Mouse (Mus musculus): Measurements from ENCODE around the gene Htra3. TPM values are rescaled to one million over a fixed set of nuclear protein-coding genes. Genes with fewer than 3 reads are reported as not detected.

The Htra3 gene
- polyA plus RNA-seq, 1 experiment from 2014 or later: 53.5 TPM

GRCm38 (mm10) chr5:35652319-35652718, 27.3 kb downstream of the Htra3 start:
- H3K4me3 ChIP-seq (ENCODE audit: low read length): no peak overlapping the region
- no peaks in the 10 kb centered on the region for H3K27me3 ChIP-seq (replicated peaks; ENCODE audit: control insufficient read depth, insufficient read depth, low read length)
- no peak overlapping the region for H3K9ac ChIP-seq (ENCODE audit: low read depth, low read length)
- no peak for ATAC-seq
- H3K9me3 ChIP-seq (ENCODE audit: control insufficient read depth, low read length): no peaks in the 10 kb centered on the region
- H3K4me2 ChIP-seq (ENCODE audit: low read depth, low read length): no peak overlapping the region
- H3K4me1 ChIP-seq (ENCODE audit: control insufficient read depth, insufficient read depth, low read length): peaks cover 6% of the 10 kb centered on the region; the same call in 1 of the 2 replicates
- 86% methylated on average over 3 of the region's 3 CpGs for WGBS
- H3K36me3 ChIP-seq (ENCODE audit: control insufficient read depth, insufficient read depth, low read length): no peaks in the 10 kb centered on the region
- no peak overlapping the region for H3K27ac ChIP-seq (ENCODE audit: low read length)

- WGBS: 51% methylated on average over 2 of the region's 2 CpGs
- Histone ChIP-seq H3K9ac (ENCODE audit: low read depth, low read length) (no peak overlapping the region), H3K4me2 (ENCODE audit: low read depth, low read length) (no peak overlapping the region), H3K9me3 (ENCODE audit: control insufficient read depth, low read length) (no peaks in the 10 kb centered on the region), H3K27me3 (replicated peaks; ENCODE audit: control insufficient read depth, insufficient read depth, low read length) (no peaks in the 10 kb centered on the region), H3K4me3 (ENCODE audit: low read length) (no peak overlapping the region), H3K36me3 (ENCODE audit: control insufficient read depth, insufficient read depth, low read length) (no peaks in the 10 kb centered on the region), H3K27ac (ENCODE audit: low read length) (peak overlapping the region; percentile 80; the same call in 1 of the 2 replicates), H3K4me1 (ENCODE audit: control insufficient read depth, insufficient read depth, low read length) (peaks cover 23% of the 10 kb centered on the region)
- no peak for ATAC-seq
Observed at GRCm38 (mm10) chr5:35648230-35648629, 31.4 kb downstream of the Htra3 start.

GRCm38 (mm10) chr5:35647562-35647961, 32.0 kb downstream of the Htra3 start:
- Histone ChIP-seq H3K4me3 (ENCODE audit: low read length) (no peak overlapping the region), H3K4me1 (ENCODE audit: control insufficient read depth, insufficient read depth, low read length) (peaks cover 26% of the 10 kb centered on the region), H3K9me3 (ENCODE audit: control insufficient read depth, low read length) (no peaks in the 10 kb centered on the region), H3K4me2 (ENCODE audit: low read depth, low read length) (no peak overlapping the region), H3K27ac (ENCODE audit: low read length) (peak overlapping the region; percentile 80), H3K9ac (ENCODE audit: low read depth, low read length) (no peak overlapping the region; the same call in 1 of the 2 replicates), H3K36me3 (ENCODE audit: control insufficient read depth, insufficient read depth, low read length) (no peaks in the 10 kb centered on the region), H3K27me3 (replicated peaks; ENCODE audit: control insufficient read depth, insufficient read depth, low read length) (no peaks in the 10 kb centered on the region)
- ATAC-seq: peak; percentile 77
- WGBS: 41% methylated on average over 4 of the region's 4 CpGs

GRCm38 (mm10) chr5:35646927-35647326, 32.7 kb downstream of the Htra3 start:
- Histone ChIP-seq H3K4me3 (ENCODE audit: low read length) (no peak overlapping the region), H3K9ac (ENCODE audit: low read depth, low read length) (no peak overlapping the region), H3K27me3 (replicated peaks; ENCODE audit: control insufficient read depth, insufficient read depth, low read length) (no peaks in the 10 kb centered on the region), H3K9me3 (ENCODE audit: control insufficient read depth, low read length) (no peaks in the 10 kb centered on the region), H3K36me3 (ENCODE audit: control insufficient read depth, insufficient read depth, low read length) (no peaks in the 10 kb centered on the region), H3K27ac (ENCODE audit: low read length) (peak overlapping the region; percentile 80), H3K4me2 (ENCODE audit: low read depth, low read length) (no peak overlapping the region), H3K4me1 (ENCODE audit: control insufficient read depth, insufficient read depth, low read length) (peaks cover 28% of the 10 kb centered on the region)
- WGBS: 70% methylated on average over 1 of the region's 1 CpGs
- ATAC-seq: no peak

- no peaks in the 10 kb centered on the region for H3K9me3 ChIP-seq (ENCODE audit: control insufficient read depth, low read length)
- H3K4me3 ChIP-seq (ENCODE audit: low read length): no peak overlapping the region
- peaks cover 33% of the 10 kb centered on the region for H3K4me1 ChIP-seq (ENCODE audit: control insufficient read depth, insufficient read depth, low read length)
- no peak for ATAC-seq
- WGBS: 71% methylated on average over 6 of the region's 6 CpGs
- no peaks in the 10 kb centered on the region for H3K27me3 ChIP-seq (replicated peaks; ENCODE audit: control insufficient read depth, insufficient read depth, low read length)
- no peak overlapping the region for H3K4me2 ChIP-seq (ENCODE audit: low read depth, low read length)
- no peak overlapping the region for H3K9ac ChIP-seq (ENCODE audit: low read depth, low read length)
- H3K27ac ChIP-seq (ENCODE audit: low read length): no peak overlapping the region
- no peaks in the 10 kb centered on the region for H3K36me3 ChIP-seq (ENCODE audit: control insufficient read depth, insufficient read depth, low read length)
Observed at GRCm38 (mm10) chr5:35645938-35646493, 33.6 kb downstream of the Htra3 start.

- Histone ChIP-seq H3K4me3 (ENCODE audit: low read length) (no peak overlapping the region), H3K9ac (ENCODE audit: low read depth, low read length) (no peak overlapping the region), H3K4me2 (ENCODE audit: low read depth, low read length) (no peak overlapping the region), H3K36me3 (ENCODE audit: control insufficient read depth, insufficient read depth, low read length) (no peaks in the 10 kb centered on the region), H3K9me3 (ENCODE audit: control insufficient read depth, low read length) (no peaks in the 10 kb centered on the region), H3K4me1 (ENCODE audit: control insufficient read depth, insufficient read depth, low read length) (peaks cover 33% of the 10 kb centered on the region), H3K27ac (ENCODE audit: low read length) (no peak overlapping the region), H3K27me3 (replicated peaks; ENCODE audit: control insufficient read depth, insufficient read depth, low read length) (no peaks in the 10 kb centered on the region)
- WGBS: 58% methylated on average over 4 of the region's 4 CpGs
- no peak for ATAC-seq
Observed at GRCm38 (mm10) chr5:35644082-35644481, 35.5 kb downstream of the Htra3 start.

- H3K36me3 ChIP-seq (ENCODE audit: control insufficient read depth, insufficient read depth, low read length): no peaks in the 10 kb centered on the region
- H3K9ac ChIP-seq (ENCODE audit: low read depth, low read length): no peak overlapping the region
- no peak overlapping the region for H3K4me2 ChIP-seq (ENCODE audit: low read depth, low read length)
- WGBS: 84% methylated on average over 9 of the region's 9 CpGs
- no peaks in the 10 kb centered on the region for H3K27me3 ChIP-seq (replicated peaks; ENCODE audit: control insufficient read depth, insufficient read depth, low read length)
- peaks cover 33% of the 10 kb centered on the region for H3K4me1 ChIP-seq (ENCODE audit: control insufficient read depth, insufficient read depth, low read length)
- H3K4me3 ChIP-seq (ENCODE audit: low read length): no peak overlapping the region
- ATAC-seq: no peak
- no peaks in the 10 kb centered on the region for H3K9me3 ChIP-seq (ENCODE audit: control insufficient read depth, low read length)
- no peak overlapping the region for H3K27ac ChIP-seq (ENCODE audit: low read length)
Observed at GRCm38 (mm10) chr5:35643401-35644048, 36.1 kb downstream of the Htra3 start.

GRCm38 (mm10) chr5:35641961-35642584, 37.5 kb downstream of the Htra3 start:
- H3K36me3 ChIP-seq (ENCODE audit: control insufficient read depth, insufficient read depth, low read length): no peaks in the 10 kb centered on the region
- H3K9ac ChIP-seq (ENCODE audit: low read depth, low read length): no peak overlapping the region
- peak overlapping the region; percentile 72 for H3K27ac ChIP-seq (ENCODE audit: low read length)
- ATAC-seq: peak; percentile 81
- H3K9me3 ChIP-seq (ENCODE audit: control insufficient read depth, low read length): no peaks in the 10 kb centered on the region
- peaks cover 25% of the 10 kb centered on the region for H3K4me1 ChIP-seq (ENCODE audit: control insufficient read depth, insufficient read depth, low read length)
- H3K4me3 ChIP-seq (ENCODE audit: low read length): no peak overlapping the region
- no peak overlapping the region for H3K4me2 ChIP-seq (ENCODE audit: low read depth, low read length)
- no peaks in the 10 kb centered on the region for H3K27me3 ChIP-seq (replicated peaks; ENCODE audit: control insufficient read depth, insufficient read depth, low read length)
- 26% methylated on average over 9 of the region's 10 CpGs for WGBS

- H3K27me3 ChIP-seq (replicated peaks; ENCODE audit: control insufficient read depth, insufficient read depth, low read length): no peaks in the 10 kb centered on the region
- H3K4me1 ChIP-seq (ENCODE audit: control insufficient read depth, insufficient read depth, low read length): no peaks in the 10 kb centered on the region; the same call in 1 of the 2 replicates
- no peaks in the 10 kb centered on the region for H3K9me3 ChIP-seq (ENCODE audit: control insufficient read depth, low read length)
- no peak overlapping the region for H3K4me2 ChIP-seq (ENCODE audit: low read depth, low read length)
- H3K27ac ChIP-seq (ENCODE audit: low read length): no peak overlapping the region
- H3K4me3 ChIP-seq (ENCODE audit: low read length): no peak overlapping the region
- WGBS: 90% methylated on average over 2 of the region's 2 CpGs
- no peaks in the 10 kb centered on the region for H3K36me3 ChIP-seq (ENCODE audit: control insufficient read depth, insufficient read depth, low read length)
- ATAC-seq: no peak
- no peak overlapping the region for H3K9ac ChIP-seq (ENCODE audit: low read depth, low read length)
Observed at GRCm38 (mm10) chr5:35636016-35636415, 43.6 kb downstream of the Htra3 start.

All from intestine, embryonic 16.5 days (tissue).